Mouse (Mus musculus): ENCODE measurements at regions not wholly inside any gene's neighbourhood (a gene's known extent, or its start where the extent isn't known, plus 50 kb on each side); places are given as distances from the start of the nearest gene placed in this dataset.
A peak's percentile ranks its signal among the peaks of the same experiment; 100 is the strongest.

GRCm38 (mm10) chr12:16018237-16018636 is 201.5 kb upstream of the Trib2 start:
- no peak for DNase-seq (ENCODE audit: low spot score in 2 of 2)

GRCm38 (mm10) chr12:16016621-16017020 is 199.9 kb upstream of the Trib2 start:
- no peak for DNase-seq (ENCODE audit: low spot score in 2 of 2)

- no peak for DNase-seq (ENCODE audit: low spot score in 2 of 2)
Observed at GRCm38 (mm10) chr12:16015596-16015995, 198.9 kb upstream of the Trib2 start.

- DNase-seq (ENCODE audit: low spot score in 2 of 2), result no peak
Observed at GRCm38 (mm10) chr12:16014679-16015078, 198.0 kb upstream of the Trib2 start.

GRCm38 (mm10) chr12:16013861-16014630 is 197.3 kb upstream of the Trib2 start:
- DNase-seq (ENCODE audit: low spot score in 2 of 2), result no peak

GRCm38 (mm10) chr12:16013354-16013753 is 196.6 kb upstream of the Trib2 start:
- DNase-seq (ENCODE audit: low spot score in 2 of 2), result no peak

GRCm38 (mm10) chr12:16012081-16012480 is 195.4 kb upstream of the Trib2 start:
- no peak for DNase-seq (ENCODE audit: low spot score in 2 of 2)

- no peak for DNase-seq (ENCODE audit: low spot score in 2 of 2)
Observed at GRCm38 (mm10) chr12:16009822-16010620, 193.3 kb upstream of the Trib2 start.

- peak; percentile 69 to 71 for DNase-seq (ENCODE audit: low spot score in 2 of 2)
Observed at GRCm38 (mm10) chr12:16008763-16009515, 192.2 kb upstream of the Trib2 start.

- peak; percentile 78 to 79 for DNase-seq (ENCODE audit: low spot score in 2 of 2)
Observed at GRCm38 (mm10) chr12:16008261-16008660, 191.5 kb upstream of the Trib2 start.

- no peak for DNase-seq (ENCODE audit: low spot score in 2 of 2)
Observed at GRCm38 (mm10) chr12:16006688-16007087, 190.0 kb upstream of the Trib2 start.

GRCm38 (mm10) chr12:16006286-16006685 is 189.6 kb upstream of the Trib2 start:
- no peak for DNase-seq (ENCODE audit: low spot score in 2 of 2)

- DNase-seq (ENCODE audit: low spot score in 2 of 2), result no peak
Observed at GRCm38 (mm10) chr12:16001811-16002210, 185.1 kb upstream of the Trib2 start.

GRCm38 (mm10) chr12:16001225-16001624 is 184.5 kb upstream of the Trib2 start:
- DNase-seq (ENCODE audit: low spot score in 2 of 2), result no peak

GRCm38 (mm10) chr12:15998331-15998730 is 181.6 kb upstream of the Trib2 start:
- DNase-seq (ENCODE audit: low spot score in 2 of 2), result no peak

GRCm38 (mm10) chr12:15993866-15994265 is 177.1 kb upstream of the Trib2 start:
- DNase-seq (ENCODE audit: low spot score in 2 of 2), result no peak

GRCm38 (mm10) chr12:15986351-15986750 is 169.6 kb upstream of the Trib2 start:
- DNase-seq (ENCODE audit: low spot score in 2 of 2), result no peak

GRCm38 (mm10) chr12:15985649-15986048 is 168.9 kb upstream of the Trib2 start:
- DNase-seq (ENCODE audit: low spot score in 2 of 2), result no peak

- DNase-seq (ENCODE audit: low spot score in 2 of 2), result no peak
Observed at GRCm38 (mm10) chr12:15983591-15984300, 167.0 kb upstream of the Trib2 start.

- peak in 1 of 2 experiments; percentile 6 for DNase-seq (ENCODE audit: low spot score in 2 of 2)
Observed at GRCm38 (mm10) chr12:15981741-15982140, 165.0 kb upstream of the Trib2 start.

GRCm38 (mm10) chr12:15979233-15979632 is 162.5 kb upstream of the Trib2 start:
- DNase-seq (ENCODE audit: low spot score in 2 of 2), result no peak

- DNase-seq (ENCODE audit: low spot score in 2 of 2), result peak; percentile 3 to 26
Observed at GRCm38 (mm10) chr12:15971786-15972185, 155.1 kb upstream of the Trib2 start.
